Mouse (Mus musculus): ENCODE data around the gene Ankmy1.
A peak's percentile ranks its signal among the peaks of the same experiment; 100 is the strongest.

DNA sequence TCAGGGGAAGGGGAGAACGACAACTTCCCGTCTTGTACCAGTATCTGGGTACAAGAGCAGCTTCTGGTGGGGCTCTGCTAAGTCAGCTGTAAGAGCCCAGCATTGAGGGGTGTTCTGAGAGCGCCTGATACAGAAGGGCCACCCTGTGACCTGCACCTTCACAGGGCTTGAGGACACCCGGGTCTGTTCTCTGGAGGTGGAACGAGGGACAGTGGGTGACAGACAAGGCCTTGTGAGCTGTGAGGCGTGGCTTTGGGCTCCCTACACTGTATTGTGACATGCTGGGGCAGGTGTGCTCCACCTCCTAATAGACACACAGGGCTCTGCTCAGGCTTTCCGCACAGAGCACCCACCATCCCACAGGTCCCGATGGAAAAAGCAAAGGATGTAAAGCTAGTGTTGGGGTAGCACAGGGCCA lies 9.0 kb upstream of the Ankmy1 start:
- TF ChIP-seq POLR2A (IDR thresholded peaks at IDR 0.05; ENCODE audit: low read depth, low read length) (no peak), ZMIZ1 (IDR thresholded peaks at IDR 0.05; ENCODE audit: low read depth, low read length) (no peak), MXI1 (IDR thresholded peaks at IDR 0.05; ENCODE audit: low read depth, low read length) (0 out of 2 replicates have a peak, but pooled peaks have one; percentile 23), CTCF (conservative IDR thresholded peaks at IDR 0.05 in 1 of 2, IDR thresholded peaks at IDR 0.05 in 1 of 2; ENCODE audit: low read depth in 2 of 2, low read length in 2 of 2) (no peak), ZC3H11A (IDR thresholded peaks at IDR 0.05; ENCODE audit: low read depth, low read length) (no peak), E2F4 (IDR thresholded peaks at IDR 0.05; ENCODE audit: insufficient replicate concordance, low read depth, low read length) (no peak), ZNF384 (IDR thresholded peaks at IDR 0.05; ENCODE audit: low read depth, low read length) (no peak), SIN3A (IDR thresholded peaks at IDR 0.05; ENCODE audit: low read length) (no peak), MYC (IDR thresholded peaks at IDR 0.05; ENCODE audit: low read depth, low read length) (no peak), EP300 (IDR thresholded peaks at IDR 0.05; ENCODE audit: low read length) (no peak), ELF1 (IDR thresholded peaks at IDR 0.05; ENCODE audit: low read depth, low read length) (no peak)
